Mouse (Mus musculus): Measurements from ENCODE around the gene Gsk3b. TPM values are rescaled to one million over a fixed set of nuclear protein-coding genes. Genes with fewer than 3 reads are reported as not detected.

The Gsk3b gene
- total and polyA plus RNA-seq, 3 experiments = 6.1 to 30.8 (median 15.5) TPM

DNA sequence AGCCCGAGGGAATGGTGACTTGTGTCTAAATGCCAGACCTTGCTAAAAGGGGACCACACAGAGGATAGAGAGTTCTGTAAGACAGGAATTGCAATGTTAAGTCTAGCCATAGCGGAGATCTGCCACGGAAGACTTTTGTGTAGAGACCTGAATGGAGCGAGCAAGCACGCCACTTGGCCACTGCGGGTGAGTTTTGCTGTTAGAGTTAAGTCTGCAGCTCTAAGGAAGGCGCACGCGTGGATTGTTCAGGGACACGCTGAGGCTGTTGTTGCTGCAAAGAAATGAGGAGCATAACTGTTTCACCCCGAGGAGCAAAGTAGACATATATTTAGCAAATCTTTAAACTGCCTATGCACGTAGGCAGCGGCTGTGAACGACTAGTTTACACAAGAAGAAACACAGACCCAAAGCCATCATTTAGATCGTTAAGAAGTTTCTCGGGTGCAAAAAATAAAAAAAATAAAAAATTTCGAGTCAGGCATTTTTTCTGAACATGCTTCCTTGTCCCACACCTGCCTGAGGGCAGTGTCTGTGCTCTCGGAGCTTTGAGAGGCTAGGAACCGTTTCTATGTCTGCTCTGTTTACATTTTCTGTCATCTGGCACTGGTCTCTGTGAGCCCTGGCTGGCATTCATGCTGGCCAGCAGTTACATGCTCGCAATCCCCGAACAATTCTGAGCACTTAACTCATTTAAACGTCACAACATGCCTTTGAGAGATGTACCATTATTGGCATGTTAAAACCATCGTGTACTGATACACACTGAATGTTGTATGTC, 40.8 kb upstream of the Gsk3b start:
- TF ChIP-seq BHLHE40 (IDR thresholded peaks at IDR 0.05; ENCODE audit: low read depth, low read length) = no peak
- TF ChIP-seq E2F4 (IDR thresholded peaks at IDR 0.05; ENCODE audit: insufficient replicate concordance, low read depth, low read length) = no peak
- no peak for TF ChIP-seq MAX (IDR thresholded peaks at IDR 0.05; ENCODE audit: low read length)
- TF ChIP-seq ZKSCAN1 (IDR thresholded peaks at IDR 0.05; ENCODE audit: borderline replicate concordance, low read depth, low read length) = no peak
- no peak for TF ChIP-seq JUN (IDR thresholded peaks at IDR 0.05; ENCODE audit: insufficient read depth, low read depth, low read length)
- no peak for TF ChIP-seq RCOR1 (conservative IDR thresholded peaks at IDR 0.05; ENCODE audit: low read depth, low read length)
- TF ChIP-seq NRF1 (IDR thresholded peaks at IDR 0.05; ENCODE audit: low read depth, low read length) = no peak
- TF ChIP-seq MEF2A (IDR thresholded peaks at IDR 0.05; ENCODE audit: borderline replicate concordance, low read depth, low read length) = no peak
- DNase-seq (ENCODE audit: extremely low read depth) = no peak
- H3K27me3 ChIP-seq (replicated peaks) = no peaks in the 10 kb centered on the region

DNA sequence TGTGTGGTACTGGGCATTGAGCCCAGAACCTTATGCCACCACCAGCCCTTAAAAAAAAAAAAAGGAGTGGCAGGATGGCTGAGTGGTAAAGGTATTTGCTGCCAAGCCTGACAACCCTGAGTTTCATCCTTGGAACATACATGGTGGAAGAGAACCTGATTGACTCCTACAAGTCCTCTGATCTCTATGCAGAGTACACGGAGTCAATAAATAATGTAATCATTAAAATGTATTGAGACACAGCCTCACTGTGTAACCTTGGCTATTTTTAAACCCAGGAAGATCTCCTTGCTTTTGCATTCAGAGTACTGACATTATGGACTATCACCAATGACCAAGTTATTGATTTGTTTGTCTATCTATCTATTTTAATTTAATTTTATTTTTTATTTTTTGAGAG, 30.9 kb upstream of the Gsk3b start:
- no peak for DNase-seq (ENCODE audit: extremely low read depth)
- in situ Hi-C loops (cut with MboI; ENCODE audit: low pct_ligation_motif_present, low pct_unique_long_range_greater_than_20kb, low sequenced_read_pairs) (no loop called here), dilution Hi-C loops (cut with MboI; ENCODE audit: extremely low pct_ligation_motif_present, extremely low pct_unique_long_range_greater_than_20kb, low sequenced_read_pairs) (no loop called here)
- no peak for TF ChIP-seq ZC3H11A (IDR thresholded peaks at IDR 0.05; ENCODE audit: low read depth, low read length)
- TF ChIP-seq KAT2A (IDR thresholded peaks at IDR 0.05; ENCODE audit: insufficient replicate concordance, low read length) = no peak
- TF ChIP-seq SIN3A (IDR thresholded peaks at IDR 0.05; ENCODE audit: low read length) = no peak
- TF ChIP-seq TBP (conservative IDR thresholded peaks at IDR 0.05; ENCODE audit: low read depth, low read length) = no peak
- no peak for TF ChIP-seq SMC3 (IDR thresholded peaks at IDR 0.05; ENCODE audit: low read depth, low read length)
- no peak for TF ChIP-seq E2F4 (IDR thresholded peaks at IDR 0.05; ENCODE audit: insufficient replicate concordance, low read depth, low read length)
- TF ChIP-seq ZMIZ1 (IDR thresholded peaks at IDR 0.05; ENCODE audit: low read depth, low read length) = no peak
- TF ChIP-seq MAX (IDR thresholded peaks at IDR 0.05; ENCODE audit: low read length) = no peak
- TF ChIP-seq CTCF (conservative IDR thresholded peaks at IDR 0.05 in 1 of 2, IDR thresholded peaks at IDR 0.05 in 1 of 2; ENCODE audit: low read depth in 2 of 2, low read length in 2 of 2) = no peak
- TF ChIP-seq ZNF384 (IDR thresholded peaks at IDR 0.05; ENCODE audit: low read depth, low read length) = no peak
- no peak for TF ChIP-seq JUND (conservative IDR thresholded peaks at IDR 0.05; ENCODE audit: low read depth, low read length)
- TF ChIP-seq CHD1 (IDR thresholded peaks at IDR 0.05; ENCODE audit: low read depth, low read length) = no peak
- TF ChIP-seq GABPA (IDR thresholded peaks at IDR 0.05; ENCODE audit: insufficient replicate concordance, low read depth, low read length) = no peak
- TF ChIP-seq MXI1 (IDR thresholded peaks at IDR 0.05; ENCODE audit: low read depth, low read length) = no peak
- TF ChIP-seq EP300 (IDR thresholded peaks at IDR 0.05; ENCODE audit: low read length) = no peak
- no peak for TF ChIP-seq MAZ (IDR thresholded peaks at IDR 0.05; ENCODE audit: low read depth, low read length)
- no peak for TF ChIP-seq USF2 (conservative IDR thresholded peaks at IDR 0.05; ENCODE audit: low read depth, low read length)
- no peaks in the 10 kb centered on the region for H3K9me3 ChIP-seq (replicated peaks; ENCODE audit: low read length)
- H3K4me1 ChIP-seq (ENCODE audit: control insufficient read depth in 1 of 2, insufficient read depth in 2 of 2) = peaks cover 0 to 3% of the 10 kb centered on the region in 2 experiments; a peak in 1 of 4 replicates
- H3K27me3 ChIP-seq (replicated peaks) = no peaks in the 10 kb centered on the region
- H3K27ac ChIP-seq (ENCODE audit: insufficient read depth, low read depth) = no peak overlapping the region
- no peak overlapping the region for H3K4me3 ChIP-seq (replicated peaks in 1 of 3; ENCODE audit: low read depth in 2 of 3, low read length in 2 of 3, poor library complexity in 1 of 3)
- no peak overlapping the region for H3K9ac ChIP-seq (ENCODE audit: insufficient read depth, low read depth)
- H3K36me3 ChIP-seq (replicated peaks in 1 of 2; ENCODE audit: control insufficient read depth in 1 of 2, insufficient read depth in 1 of 2, low read length in 1 of 2) = no peaks in the 10 kb centered on the region
- no peak overlapping the region for H3K4me2 ChIP-seq (ENCODE audit: insufficient read depth, low read depth, poor library complexity, severe bottlenecking)
- no peaks in the 10 kb centered on the region for H3K79me2 ChIP-seq (replicated peaks; ENCODE audit: control insufficient read depth, extremely low read depth, insufficient read depth, poor library complexity, severe bottlenecking)

More for the DNA sequence above, 40.8 kb upstream of the Gsk3b start:
- Histone ChIP-seq H3K9ac (ENCODE audit: insufficient read depth, low read depth) (no peak overlapping the region), H3K27ac (ENCODE audit: insufficient read depth, low read depth) (no peak overlapping the region), H3K79me2 (replicated peaks; ENCODE audit: control insufficient read depth, extremely low read depth, insufficient read depth, poor library complexity, severe bottlenecking) (no peaks in the 10 kb centered on the region), H3K9me3 (replicated peaks; ENCODE audit: low read length) (no peaks in the 10 kb centered on the region), H3K36me3 (replicated peaks in 1 of 2; ENCODE audit: control insufficient read depth in 1 of 2, insufficient read depth in 1 of 2, low read length in 1 of 2) (no peaks in the 10 kb centered on the region), H3K4me3 (replicated peaks in 1 of 3; ENCODE audit: low read depth in 2 of 3, low read length in 2 of 3, poor library complexity in 1 of 3) (no peak overlapping the region), H3K4me2 (ENCODE audit: insufficient read depth, low read depth, poor library complexity, severe bottlenecking) (no peak overlapping the region), H3K4me1 (ENCODE audit: control insufficient read depth in 1 of 2, insufficient read depth in 2 of 2) (peaks cover 0 to 5% of the 10 kb centered on the region in 2 experiments; a peak in 1 of 4 replicates)
- in situ Hi-C loops (cut with MboI; ENCODE audit: low pct_ligation_motif_present, low pct_unique_long_range_greater_than_20kb, low sequenced_read_pairs) = no loop called here
- dilution Hi-C loops (cut with MboI; ENCODE audit: extremely low pct_ligation_motif_present, extremely low pct_unique_long_range_greater_than_20kb, low sequenced_read_pairs) = no loop called here
